Mouse (Mus musculus) large intestine, adult 2 months (tissue): ENCODE measurements around the gene Hoxc8. TPM values are rescaled to one million over a fixed set of nuclear protein-coding genes. Genes with fewer than 3 reads are reported as not detected.

Experiments
- DNase-seq: peaks from one replicate; pipeline ENCODE4 v3.0.0-alpha.2; 2012; ENCODE audit warnings: low read depth, low spot score
- WGBS: fragments of 180-500 bp; shearing (Covaris S2); methylation state at CpG from one replicate; pipeline ENCODE4 v1.1.7; 2018; 5-methylcytosine and 5-hydroxymethylcytosine counted together
- polyA plus RNA-seq: library from polyadenylated mRNA; depleted of rRNA; stranded (reverse); fragments of >200 nt; gene quantifications from 2 replicates; pipeline ENCODE4 v1.2.3, GENCODE M21; 2012; rRNA removed

Hoxc8 gene
- 4.5 and 5.5 TPM in 2 replicates for polyA plus RNA-seq

GRCm38 (mm10) chr15:102990461-102991397, at the start of gene Hoxc8:
Gene Hoxc8, plus strand, starts transcription at chr15:102990607.
- WGBS, result 7% methylated on average over 69 of the region's 69 CpGs
- DNase-seq, result no peak

GRCm38 (mm10) chr15:102942739-102943467, 47.5 kb upstream of the Hoxc8 start:
- WGBS, result 3% methylated on average over 52 of the region's 53 CpGs
- DNase-seq, result no peak

DNA sequence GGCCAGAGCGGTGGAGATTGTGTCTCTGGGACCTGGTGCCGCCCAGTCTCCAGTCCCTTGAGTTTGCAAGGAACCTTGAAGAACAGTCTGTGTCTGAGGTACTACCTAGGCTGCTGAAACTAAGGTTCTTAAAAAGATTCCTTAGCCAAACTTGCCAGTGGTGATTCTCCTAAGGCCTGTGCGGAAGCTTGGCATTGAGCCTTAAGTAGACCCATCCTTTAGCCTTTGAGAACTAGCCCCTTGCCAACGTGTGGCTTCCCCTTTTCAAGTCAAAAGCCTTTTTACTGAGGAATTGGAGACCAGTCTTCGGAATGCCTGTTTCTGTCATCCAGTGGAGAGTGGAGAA, 47.0 kb upstream of the Hoxc8 start:
- DNase-seq, result no peak
- WGBS, result 11% methylated on average over 5 of the region's 5 CpGs

DNA sequence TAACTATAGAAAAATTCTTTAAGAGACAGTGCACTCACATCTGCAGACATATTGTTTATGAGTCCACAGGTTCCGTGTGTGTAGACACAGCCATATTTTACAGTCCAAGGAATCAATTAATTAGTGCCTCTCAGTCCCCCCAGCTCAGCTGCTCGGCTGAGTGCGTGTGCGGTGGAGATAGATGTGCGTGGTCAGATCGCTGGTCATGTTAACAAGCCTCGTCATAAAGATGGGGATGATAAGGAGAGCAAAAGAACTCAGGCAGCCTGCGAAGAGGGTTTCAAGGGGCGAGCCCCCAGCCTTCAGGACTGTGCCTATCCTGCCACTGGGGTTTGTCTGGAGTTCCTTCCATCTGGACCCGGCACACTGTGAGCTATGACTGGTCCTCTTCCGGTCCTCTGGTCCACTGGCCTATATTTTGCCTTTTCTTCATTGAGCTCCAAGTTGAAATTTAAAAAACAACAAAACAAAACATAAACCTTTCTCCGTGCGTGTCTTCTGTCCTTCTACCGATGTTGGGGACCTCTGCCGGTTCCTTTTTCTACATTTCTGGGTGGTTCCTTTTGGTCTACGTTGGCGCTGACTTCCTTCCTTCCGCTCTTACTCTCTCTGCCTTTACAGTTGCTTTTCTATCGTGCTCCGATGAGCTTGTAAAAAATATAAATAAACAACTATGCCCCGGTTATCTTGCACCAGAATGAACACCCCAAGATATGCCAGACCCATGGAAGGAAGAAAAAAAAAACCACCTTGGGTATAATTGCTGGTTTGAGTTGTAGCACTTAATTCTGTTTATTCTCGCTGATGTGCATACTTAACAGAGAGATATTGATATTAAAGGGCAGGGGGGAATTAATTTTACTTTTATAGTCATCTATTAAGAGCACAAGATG, 45.0 kb upstream of the Hoxc8 start:
- 19% methylated on average over 22 of the region's 22 CpGs for WGBS
- no peak for DNase-seq

GRCm38 (mm10) chr15:102947276-102947675, 43.1 kb upstream of the Hoxc8 start:
- no peak for DNase-seq
- 6% methylated on average over 9 of the region's 9 CpGs for WGBS

DNA sequence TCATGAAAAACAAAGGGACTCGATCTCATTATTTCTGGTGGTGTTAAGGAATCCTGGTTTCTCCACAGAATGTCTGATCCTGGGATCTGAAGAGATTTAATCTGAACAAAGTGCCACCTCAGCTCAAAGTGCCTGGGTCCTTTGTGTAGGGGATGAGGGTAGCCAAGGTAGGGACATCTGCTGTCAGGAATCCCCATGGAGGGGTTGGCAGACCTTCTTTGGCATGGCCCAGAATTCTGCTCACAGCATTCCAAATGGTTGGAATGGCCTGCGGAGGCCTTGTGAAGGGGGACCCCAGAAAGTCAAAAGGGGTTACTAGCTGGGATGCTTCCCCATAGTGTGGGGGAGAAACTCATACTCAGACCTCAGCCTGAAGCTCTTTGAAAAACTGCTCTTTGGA, 41.6 kb upstream of the Hoxc8 start:
- WGBS, result 27% methylated on average over 2 of the region's 2 CpGs

GRCm38 (mm10) chr15:102949696-102950095, 40.7 kb upstream of the Hoxc8 start:
- DNase-seq, result no peak
- WGBS, result 4% methylated on average over 20 of the region's 20 CpGs

More for the DNA sequence above, 41.6 kb upstream of the Hoxc8 start:
- DNase-seq, result no peak

DNA sequence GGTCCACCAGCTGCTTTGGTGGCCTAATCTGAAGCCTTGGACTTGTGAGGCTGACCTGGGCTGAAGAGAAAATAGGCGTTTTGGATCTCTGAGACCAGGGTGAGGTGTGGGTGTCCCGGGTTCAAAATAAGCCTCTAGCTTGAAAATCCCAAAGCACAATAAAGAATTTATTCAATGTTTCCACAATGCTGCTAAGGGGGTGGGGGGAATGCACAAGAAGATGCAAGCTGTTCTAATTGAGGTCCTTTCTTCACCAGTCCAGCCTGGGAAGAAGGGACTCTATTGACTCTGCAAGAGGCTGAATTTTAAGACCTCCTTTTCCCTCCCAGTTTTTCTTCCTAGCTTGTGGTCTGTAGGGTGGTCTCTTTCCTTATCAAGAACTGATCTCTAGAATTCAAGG, 39.5 kb upstream of the Hoxc8 start:
- WGBS, result 16% methylated on average over 2 of the region's 2 CpGs
- DNase-seq, result no peak

- no peak for DNase-seq
- WGBS, result 18% methylated on average over 6 of the region's 6 CpGs
Measured at GRCm38 (mm10) chr15:102953561-102953960, 36.8 kb upstream of the Hoxc8 start.

DNA sequence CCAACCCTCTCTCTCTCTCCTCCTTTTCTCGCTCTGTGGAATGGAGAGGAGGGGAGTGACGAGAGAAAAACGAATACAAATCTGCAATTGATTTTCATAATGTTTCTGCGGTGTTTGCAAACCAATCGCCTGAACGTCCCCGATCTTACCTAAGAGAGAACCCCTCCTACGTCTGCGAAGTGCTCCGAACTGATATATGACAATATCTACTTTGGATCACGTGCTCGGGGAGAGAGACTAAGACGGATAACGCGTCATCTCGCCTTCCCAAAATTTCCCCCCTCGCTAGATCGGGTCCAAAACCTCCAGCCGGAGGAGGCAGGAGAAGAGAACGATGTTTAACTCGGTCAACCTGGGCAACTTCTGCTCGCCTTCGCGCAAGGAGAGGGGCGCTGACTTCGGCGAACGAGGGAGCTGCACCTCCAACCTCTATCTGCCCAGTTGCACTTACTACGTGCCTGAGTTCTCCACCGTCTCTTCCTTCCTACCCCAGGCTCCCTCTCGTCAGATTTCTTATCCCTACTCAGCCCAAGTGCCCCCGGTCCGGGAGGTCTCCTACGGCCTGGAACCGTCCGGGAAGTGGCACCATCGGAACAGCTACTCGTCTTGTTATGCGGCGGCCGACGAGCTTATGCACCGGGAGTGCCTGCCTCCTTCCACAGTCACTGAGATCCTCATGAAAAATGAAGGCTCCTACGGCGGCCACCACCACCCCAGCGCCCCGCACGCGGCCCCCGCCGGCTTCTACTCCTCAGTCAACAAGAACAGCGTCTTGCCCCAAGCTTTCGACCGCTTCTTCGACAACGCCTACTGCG, 36.0 kb upstream of the Hoxc8 start, which contains the start of gene Hoxc11:
Hoxc11 (plus strand) TSS at position 236 of the 815 bp plus-strand sequence.
- no peak for DNase-seq
- WGBS, result 3% methylated on average over 57 of the region's 57 CpGs

GRCm38 (mm10) chr15:102955007-102955382, 35.4 kb upstream of the Hoxc8 start:
- 2% methylated on average over 28 of the region's 28 CpGs for WGBS
- no peak for DNase-seq

- DNase-seq, result no peak
- 7% methylated on average over 40 of the region's 40 CpGs for WGBS
Measured at GRCm38 (mm10) chr15:102955833-102956640, 34.4 kb upstream of the Hoxc8 start.

DNA sequence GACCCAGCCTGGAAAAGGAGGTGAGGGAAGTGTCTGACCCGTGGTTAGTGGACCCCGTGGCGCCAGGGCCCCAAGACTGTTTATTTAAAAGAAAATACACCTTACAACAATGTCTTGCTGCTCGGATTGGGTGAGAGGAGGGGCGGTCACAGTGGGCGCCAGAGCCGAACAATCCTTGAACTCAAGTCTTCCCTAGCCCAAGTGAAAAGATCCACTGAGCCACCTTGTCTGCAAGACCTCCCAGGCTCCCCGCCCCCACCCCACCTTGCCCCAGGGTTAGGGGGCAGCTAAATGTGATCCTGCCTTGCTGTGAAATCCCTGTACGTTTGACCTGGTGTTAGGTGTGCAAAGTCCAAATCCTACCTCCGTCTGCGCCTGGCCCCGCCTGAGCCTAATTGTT, 33.5 kb upstream of the Hoxc8 start:
- WGBS, result 6% methylated on average over 12 of the region's 12 CpGs
- DNase-seq, result no peak

- peak; percentile 19 for DNase-seq
- 6% methylated on average over 13 of the region's 13 CpGs for WGBS
Measured at GRCm38 (mm10) chr15:102959663-102960191, 30.7 kb upstream of the Hoxc8 start.

DNA sequence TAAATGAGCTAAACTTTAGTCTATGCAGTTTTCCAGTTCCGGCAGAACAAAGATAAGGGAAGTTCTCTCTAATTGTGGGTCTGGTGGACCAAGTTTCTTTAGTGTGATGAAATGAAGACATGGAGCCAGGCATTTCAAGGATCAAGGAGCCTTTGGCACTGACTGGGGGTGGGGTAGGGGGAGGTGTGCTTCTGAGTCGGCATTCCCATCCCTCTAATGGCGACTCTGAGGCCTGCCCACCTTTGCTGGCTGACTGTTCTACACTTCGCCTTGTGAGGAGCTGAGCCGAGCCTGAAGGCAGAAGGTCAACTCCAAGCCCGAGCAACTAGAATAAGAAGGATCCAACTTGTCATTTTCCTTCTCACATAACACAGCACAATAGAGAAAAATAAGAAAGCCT, 28.7 kb upstream of the Hoxc8 start:
- 10% methylated on average over 6 of the region's 6 CpGs for WGBS
- DNase-seq, result no peak

- 12% methylated on average over 13 of the region's 13 CpGs for WGBS
- no peak for DNase-seq
Measured at GRCm38 (mm10) chr15:102962492-102962891, 27.9 kb upstream of the Hoxc8 start.

- DNase-seq, result no peak
- 14% methylated on average over 8 of the region's 8 CpGs for WGBS
Measured at GRCm38 (mm10) chr15:102963259-102963658, 27.1 kb upstream of the Hoxc8 start.
